Mouse (Mus musculus): ENCODE measurements around the gene Car11. TPM values are rescaled to one million over a fixed set of nuclear protein-coding genes. Genes with fewer than 3 reads are reported as not detected.

The Car11 gene
- polyA plus RNA-seq (2015; fragmentation: Illumina TruSeq; extraction: RNeasy Lipid Tissue Mini Kit (QIAGEN cat#74804); ENCODE audit: low read depth, low replicate concordance): 234 TPM

DNA sequence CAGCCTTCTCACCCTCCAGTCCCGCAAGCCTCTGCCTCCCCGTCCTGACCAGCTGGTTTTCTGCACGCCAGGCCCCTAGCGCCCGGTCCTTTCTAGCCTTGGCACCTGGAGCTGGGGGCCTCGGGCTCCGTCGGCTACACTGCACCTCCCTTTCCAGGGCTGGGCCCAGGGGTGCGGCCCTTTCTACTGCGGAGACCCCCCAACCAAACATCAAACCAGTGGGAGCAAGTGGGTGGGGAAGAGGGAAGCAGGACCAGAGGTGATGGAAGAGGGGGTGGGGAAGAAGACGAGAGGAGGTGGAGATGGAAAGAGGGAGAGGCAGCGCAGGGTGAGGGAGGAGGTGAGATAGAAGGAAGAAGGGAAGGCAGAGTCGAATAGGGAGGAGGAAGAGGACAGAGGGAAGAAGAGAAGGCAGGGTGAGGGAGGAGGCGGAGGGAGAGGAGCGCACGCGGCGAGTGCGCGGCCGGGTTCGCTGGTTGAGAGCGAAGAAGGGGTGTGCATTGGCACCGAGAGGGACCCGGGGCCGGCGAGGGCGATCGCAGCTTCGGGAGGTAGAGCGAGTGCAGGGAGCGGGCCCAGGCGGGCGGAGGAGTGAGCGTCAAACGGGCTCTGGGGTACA lies at the start of gene Car11:
Gene Car11, plus strand, starts transcription at position 321 of the 619 bp plus-strand sequence.

GRCm38 (mm10) chr7:45666161-45666560 lies 33.5 kb upstream of the Car11 start, which contains the start of gene Fut2:
Gene Fut2 (minus strand): TSS chr7:45666394.

DNA sequence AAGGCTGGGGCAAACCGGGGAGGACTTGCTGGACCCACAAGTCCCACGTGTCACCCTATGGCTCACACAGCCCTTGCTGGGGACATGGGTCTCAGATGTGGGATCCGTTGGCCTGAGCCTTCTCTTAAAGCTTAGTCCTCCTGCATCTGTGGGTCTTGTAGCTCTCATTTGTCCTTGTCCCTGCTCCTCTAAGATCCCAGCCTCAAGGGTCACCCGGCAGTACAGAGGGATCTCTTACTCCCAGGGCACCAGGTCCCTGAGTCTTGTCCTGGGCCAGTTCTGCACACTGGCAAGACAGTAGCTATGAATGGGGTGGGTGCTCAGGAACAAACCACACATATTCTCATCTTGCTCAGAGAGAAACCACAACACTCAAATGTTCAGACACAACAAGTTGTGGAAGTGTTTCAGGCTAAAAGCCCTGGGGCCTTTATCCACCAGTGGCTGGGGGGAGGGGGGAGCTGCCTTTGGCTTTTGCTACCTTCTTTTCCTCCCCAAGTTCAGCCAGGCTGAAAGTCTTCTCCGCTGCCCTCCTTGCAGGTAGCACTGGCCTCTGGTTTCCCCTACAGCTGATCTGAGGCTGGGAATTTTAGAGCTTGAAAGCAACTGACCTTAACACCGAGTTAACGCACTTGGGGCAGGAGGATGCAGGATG lies 16.1 kb upstream of the Car11 start, which contains the start of gene Ntn5:
Gene Ntn5, plus strand, starts transcription at position 627 of the 655 bp plus-strand sequence.

DNA sequence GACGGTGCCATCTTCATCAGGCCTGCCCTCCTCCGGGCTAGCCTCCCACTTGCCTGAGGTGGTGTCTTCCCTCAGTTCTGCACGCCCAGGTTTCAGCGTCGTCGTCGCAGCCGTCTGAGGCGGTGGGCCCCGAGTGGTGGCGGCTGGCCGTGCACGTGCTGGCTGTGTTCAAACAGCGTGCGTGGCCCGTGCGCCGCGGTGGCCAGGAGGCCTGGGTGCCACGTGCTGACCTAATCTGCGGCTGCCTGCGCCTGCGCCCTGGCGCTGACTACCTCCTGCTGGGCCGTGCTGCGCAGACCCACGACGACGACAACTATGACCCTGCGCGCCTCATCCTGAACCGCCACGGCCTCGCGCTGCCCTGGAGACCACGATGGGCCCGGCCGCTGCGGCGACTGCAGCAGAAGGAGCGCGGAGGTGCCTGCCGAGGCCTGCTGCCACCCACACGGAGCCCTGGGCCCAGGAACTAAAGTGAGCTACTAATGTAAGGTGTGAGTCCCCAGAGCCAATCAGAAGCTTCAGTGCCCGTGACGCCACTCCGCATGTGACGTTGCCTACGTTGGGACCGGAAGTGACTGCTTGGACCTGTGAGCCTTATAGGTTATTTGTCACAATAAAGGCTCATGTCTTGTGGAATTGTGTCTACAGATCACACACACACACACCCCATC lies 5.6 kb upstream of the Car11 start, which contains the start of gene Sec1:
Gene Sec1, minus strand, starts transcription at position 482 of the 671 bp plus-strand sequence.

GRCm38 (mm10) chr7:45704730-45705442 lies 5.2 kb downstream of the Car11 start, which contains the start of gene Dbp:
Gene Dbp (plus strand): TSS chr7:45705088.

DNA sequence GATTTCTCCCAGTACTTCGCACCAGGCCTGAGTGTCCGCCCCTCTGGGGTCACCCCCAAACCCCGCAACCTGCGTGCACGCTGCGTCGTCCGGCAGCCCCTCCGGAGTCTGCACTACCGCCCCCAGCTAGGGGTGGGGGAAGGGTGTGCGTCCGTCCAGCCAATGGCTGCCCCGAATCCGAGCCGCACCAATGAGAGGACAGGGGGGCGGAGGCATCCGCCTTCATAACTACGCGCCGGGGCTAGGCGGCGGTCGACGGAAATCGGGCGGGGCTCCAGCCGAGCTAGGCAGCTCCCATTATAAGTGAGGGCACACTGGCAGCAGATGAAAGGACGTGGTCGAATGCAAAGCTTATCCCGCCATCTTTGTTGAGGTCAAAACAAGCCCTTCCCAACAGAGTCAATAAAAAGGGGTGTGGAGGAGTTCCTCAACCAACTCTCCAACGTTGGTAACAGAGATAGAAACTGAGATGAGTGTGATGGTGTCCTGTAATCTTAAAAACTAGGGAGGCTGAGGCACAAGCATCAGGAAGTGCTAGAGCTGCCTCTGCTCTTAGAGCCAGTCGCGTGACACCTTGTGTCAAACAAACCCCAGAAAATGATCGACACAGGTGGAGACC lies 15.6 kb downstream of the Car11 start, which contains the start of gene Rpl18:
Gene Rpl18, plus strand, starts transcription at position 368 of the 619 bp plus-strand sequence.

DNA sequence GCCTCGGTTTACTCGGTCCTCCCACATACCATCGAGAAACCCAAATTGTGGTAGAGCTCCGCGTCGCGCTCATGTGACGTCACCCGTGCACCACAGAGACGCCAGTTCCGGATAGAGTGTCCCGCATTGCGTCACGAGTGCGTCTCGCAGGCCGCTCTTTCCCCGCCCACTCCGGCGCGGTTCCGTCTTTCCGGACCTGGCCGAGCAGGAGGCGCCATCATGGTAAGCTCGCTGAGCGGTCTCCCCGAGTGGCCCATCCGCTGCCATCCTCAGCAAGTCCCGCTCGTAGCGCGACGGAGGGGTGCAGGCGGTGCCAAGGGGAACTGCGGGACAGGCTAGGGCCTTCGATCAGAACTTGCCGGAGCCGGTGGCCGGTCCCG lies 18.3 kb downstream of the Car11 start, which contains the start of gene Sphk2:
Gene Sphk2, minus strand, starts transcription at position 85 of the 380 bp plus-strand sequence.

DNA sequence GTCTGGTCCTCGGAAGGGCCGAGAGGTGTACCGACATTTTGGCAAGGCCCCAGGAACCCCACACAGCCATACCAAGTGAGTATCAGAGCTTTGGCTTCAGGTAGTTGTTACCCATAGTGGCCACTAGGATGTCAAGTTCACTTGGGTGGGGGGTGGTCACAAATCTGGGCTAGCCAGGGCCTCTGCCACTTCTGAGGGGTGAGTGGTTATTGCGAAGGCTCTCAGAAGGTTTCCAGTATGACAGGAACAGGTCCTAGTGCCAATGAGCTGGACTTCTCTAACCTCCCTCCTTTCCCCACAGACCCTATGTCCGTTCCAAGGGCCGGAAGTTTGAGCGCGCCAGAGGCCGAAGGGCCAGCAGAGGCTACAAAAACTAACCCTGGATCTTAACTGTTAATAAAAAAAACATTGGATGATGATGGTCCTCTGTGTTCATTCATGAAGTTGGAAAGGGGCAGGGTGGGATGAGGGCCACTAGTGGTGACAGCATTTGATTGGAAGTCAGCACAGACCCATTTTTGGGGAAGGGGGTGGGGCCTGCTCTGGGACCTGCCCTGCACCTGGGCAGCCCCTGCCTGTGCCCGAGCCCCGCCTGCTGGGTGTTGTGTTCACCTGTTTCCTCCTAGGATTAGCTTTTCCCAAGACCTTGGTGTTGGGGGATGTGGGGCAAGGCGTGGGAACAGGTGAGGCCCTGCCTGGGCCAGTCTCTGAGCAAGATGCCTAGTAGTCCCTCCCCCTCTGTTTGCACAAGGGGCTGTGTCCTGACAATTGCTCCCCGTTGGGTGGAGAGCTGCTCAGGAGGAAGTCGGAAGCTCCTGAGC lies 21.0 kb downstream of the Car11 start, which contains the start of gene Fam83e:
Gene Fam83e, plus strand, starts transcription at position 800 of the 821 bp plus-strand sequence.

GRCm38 (mm10) chr7:45725713-45726112 lies 26.1 kb downstream of the Car11 start, which contains the start of gene Spaca4:
Gene Spaca4 (minus strand): TSS chr7:45725813.

Other genes starting within 250 kb of the Car11 start
- 586 TPM for gene Ftl1, start 240.0 kb upstream of the Car11 start, polyA plus RNA-seq (2015; fragmentation: Illumina TruSeq; extraction: RNeasy Lipid Tissue Mini Kit (QIAGEN cat#74804); ENCODE audit: low read depth, low replicate concordance)
- gene Bax, start 232.9 kb upstream of the Car11 start, polyA plus RNA-seq (2015; fragmentation: Illumina TruSeq; extraction: RNeasy Lipid Tissue Mini Kit (QIAGEN cat#74804); ENCODE audit: low read depth, low replicate concordance): 77.2 TPM
- 0.27 TPM for gene Tulp2, start 218.0 kb upstream of the Car11 start, polyA plus RNA-seq (2015; fragmentation: Illumina TruSeq; extraction: RNeasy Lipid Tissue Mini Kit (QIAGEN cat#74804); ENCODE audit: low read depth, low replicate concordance)
- gene Gm45808, start 213.0 kb upstream of the Car11 start, polyA plus RNA-seq (2015; fragmentation: Illumina TruSeq; extraction: RNeasy Lipid Tissue Mini Kit (QIAGEN cat#74804); ENCODE audit: low read depth, low replicate concordance): not detected
- gene Dhdh, start 211.0 kb upstream of the Car11 start, polyA plus RNA-seq (2015; fragmentation: Illumina TruSeq; extraction: RNeasy Lipid Tissue Mini Kit (QIAGEN cat#74804); ENCODE audit: low read depth, low replicate concordance): 6.1 TPM
- 90.0 TPM for gene Nucb1, start 189.4 kb upstream of the Car11 start, polyA plus RNA-seq (2015; fragmentation: Illumina TruSeq; extraction: RNeasy Lipid Tissue Mini Kit (QIAGEN cat#74804); ENCODE audit: low read depth, low replicate concordance)
- 17.3 TPM for gene Ppp1r15a, start 173.6 kb upstream of the Car11 start, polyA plus RNA-seq (2015; fragmentation: Illumina TruSeq; extraction: RNeasy Lipid Tissue Mini Kit (QIAGEN cat#74804); ENCODE audit: low read depth, low replicate concordance)
- 2.7 TPM for gene Plekha4, start 173.5 kb upstream of the Car11 start, polyA plus RNA-seq (2015; fragmentation: Illumina TruSeq; extraction: RNeasy Lipid Tissue Mini Kit (QIAGEN cat#74804); ENCODE audit: low read depth, low replicate concordance)
- gene Hsd17b14, start 144.9 kb upstream of the Car11 start, polyA plus RNA-seq (2015; fragmentation: Illumina TruSeq; extraction: RNeasy Lipid Tissue Mini Kit (QIAGEN cat#74804); ENCODE audit: low read depth, low replicate concordance): not detected
- 17.1 TPM for gene Bcat2, start 129.7 kb upstream of the Car11 start, polyA plus RNA-seq (2015; fragmentation: Illumina TruSeq; extraction: RNeasy Lipid Tissue Mini Kit (QIAGEN cat#74804); ENCODE audit: low read depth, low replicate concordance)
- gene Fgf21, start 84.4 kb upstream of the Car11 start, polyA plus RNA-seq (2015; fragmentation: Illumina TruSeq; extraction: RNeasy Lipid Tissue Mini Kit (QIAGEN cat#74804); ENCODE audit: low read depth, low replicate concordance): not detected
- gene Fut1, start 82.6 kb upstream of the Car11 start, polyA plus RNA-seq (2015; fragmentation: Illumina TruSeq; extraction: RNeasy Lipid Tissue Mini Kit (QIAGEN cat#74804); ENCODE audit: low read depth, low replicate concordance): not detected
- not detected for gene Izumo1, start 78.0 kb upstream of the Car11 start, polyA plus RNA-seq (2015; fragmentation: Illumina TruSeq; extraction: RNeasy Lipid Tissue Mini Kit (QIAGEN cat#74804); ENCODE audit: low read depth, low replicate concordance)
- gene Rasip1, start 72.4 kb upstream of the Car11 start, polyA plus RNA-seq (2015; fragmentation: Illumina TruSeq; extraction: RNeasy Lipid Tissue Mini Kit (QIAGEN cat#74804); ENCODE audit: low read depth, low replicate concordance): 4.0 TPM
- 4.0 TPM for gene Mamstr, start 59.9 kb upstream of the Car11 start, polyA plus RNA-seq (2015; fragmentation: Illumina TruSeq; extraction: RNeasy Lipid Tissue Mini Kit (QIAGEN cat#74804); ENCODE audit: low read depth, low replicate concordance)
- gene Fut2, start 33.4 kb upstream of the Car11 start, polyA plus RNA-seq (2015; fragmentation: Illumina TruSeq; extraction: RNeasy Lipid Tissue Mini Kit (QIAGEN cat#74804); ENCODE audit: low read depth, low replicate concordance): 0.31 TPM
- 5.4 TPM for gene Ntn5, start 15.8 kb upstream of the Car11 start, polyA plus RNA-seq (2015; fragmentation: Illumina TruSeq; extraction: RNeasy Lipid Tissue Mini Kit (QIAGEN cat#74804); ENCODE audit: low read depth, low replicate concordance)
- gene Sec1, start 5.4 kb upstream of the Car11 start, polyA plus RNA-seq (2015; fragmentation: Illumina TruSeq; extraction: RNeasy Lipid Tissue Mini Kit (QIAGEN cat#74804); ENCODE audit: low read depth, low replicate concordance): 1.1 TPM
- gene Dbp, start 5.2 kb downstream of the Car11 start, polyA plus RNA-seq (2015; fragmentation: Illumina TruSeq; extraction: RNeasy Lipid Tissue Mini Kit (QIAGEN cat#74804); ENCODE audit: low read depth, low replicate concordance): 80.7 TPM
- 458 TPM for gene Rpl18, start 15.6 kb downstream of the Car11 start, polyA plus RNA-seq (2015; fragmentation: Illumina TruSeq; extraction: RNeasy Lipid Tissue Mini Kit (QIAGEN cat#74804); ENCODE audit: low read depth, low replicate concordance)
- 18.2 TPM for gene Sphk2, start 18.2 kb downstream of the Car11 start, polyA plus RNA-seq (2015; fragmentation: Illumina TruSeq; extraction: RNeasy Lipid Tissue Mini Kit (QIAGEN cat#74804); ENCODE audit: low read depth, low replicate concordance)
- not detected for gene Fam83e, start 21.4 kb downstream of the Car11 start, polyA plus RNA-seq (2015; fragmentation: Illumina TruSeq; extraction: RNeasy Lipid Tissue Mini Kit (QIAGEN cat#74804); ENCODE audit: low read depth, low replicate concordance)
- gene Spaca4, start 26.0 kb downstream of the Car11 start, polyA plus RNA-seq (2015; fragmentation: Illumina TruSeq; extraction: RNeasy Lipid Tissue Mini Kit (QIAGEN cat#74804); ENCODE audit: low read depth, low replicate concordance): not detected
- gene Lmtk3, start 83.9 kb downstream of the Car11 start, polyA plus RNA-seq (2015; fragmentation: Illumina TruSeq; extraction: RNeasy Lipid Tissue Mini Kit (QIAGEN cat#74804); ENCODE audit: low read depth, low replicate concordance): 101 TPM
- gene Sult2b1, start 84.8 kb downstream of the Car11 start, polyA plus RNA-seq (2015; fragmentation: Illumina TruSeq; extraction: RNeasy Lipid Tissue Mini Kit (QIAGEN cat#74804); ENCODE audit: low read depth, low replicate concordance): 17.1 TPM
- 173 TPM for gene Cyth2, start 114.7 kb downstream of the Car11 start, polyA plus RNA-seq (2015; fragmentation: Illumina TruSeq; extraction: RNeasy Lipid Tissue Mini Kit (QIAGEN cat#74804); ENCODE audit: low read depth, low replicate concordance)
- gene Kcnj14, start 124.9 kb downstream of the Car11 start, polyA plus RNA-seq (2015; fragmentation: Illumina TruSeq; extraction: RNeasy Lipid Tissue Mini Kit (QIAGEN cat#74804); ENCODE audit: low read depth, low replicate concordance): 2.9 TPM
- 15.6 TPM for gene Grwd1, start 131.1 kb downstream of the Car11 start, polyA plus RNA-seq (2015; fragmentation: Illumina TruSeq; extraction: RNeasy Lipid Tissue Mini Kit (QIAGEN cat#74804); ENCODE audit: low read depth, low replicate concordance)
- gene Kdelr1, start 172.9 kb downstream of the Car11 start, polyA plus RNA-seq (2015; fragmentation: Illumina TruSeq; extraction: RNeasy Lipid Tissue Mini Kit (QIAGEN cat#74804); ENCODE audit: low read depth, low replicate concordance): 88.2 TPM
- gene Grin2d, start 178.5 kb downstream of the Car11 start, polyA plus RNA-seq (2015; fragmentation: Illumina TruSeq; extraction: RNeasy Lipid Tissue Mini Kit (QIAGEN cat#74804); ENCODE audit: low read depth, low replicate concordance): 7.3 TPM
- gene Syngr4, start 196.9 kb downstream of the Car11 start, polyA plus RNA-seq (2015; fragmentation: Illumina TruSeq; extraction: RNeasy Lipid Tissue Mini Kit (QIAGEN cat#74804); ENCODE audit: low read depth, low replicate concordance): not detected
- 23.1 TPM for gene Tmem143, start 197.1 kb downstream of the Car11 start, polyA plus RNA-seq (2015; fragmentation: Illumina TruSeq; extraction: RNeasy Lipid Tissue Mini Kit (QIAGEN cat#74804); ENCODE audit: low read depth, low replicate concordance)
- 3.6 TPM for gene Emp3, start 221.6 kb downstream of the Car11 start, polyA plus RNA-seq (2015; fragmentation: Illumina TruSeq; extraction: RNeasy Lipid Tissue Mini Kit (QIAGEN cat#74804); ENCODE audit: low read depth, low replicate concordance)
- gene Ccdc114, start 224.2 kb downstream of the Car11 start, polyA plus RNA-seq (2015; fragmentation: Illumina TruSeq; extraction: RNeasy Lipid Tissue Mini Kit (QIAGEN cat#74804); ENCODE audit: low read depth, low replicate concordance): 2.9 TPM

Data from brain, adult 10 weeks (tissue).